Mouse (Mus musculus) brain, embryonic 18.5 days (tissue): Measurements from ENCODE around the gene Ugt1a7c.
"Not testable (repeated sequence)": the region's sequence is repeated elsewhere in the genome, so short reads cannot be mapped to it uniquely, and the experiment has no call there.

Source experiments
- DNase-seq: peaks from one replicate; pipeline ENCODE4 v3.0.0-alpha.2; 2012; ENCODE audit warnings: low read depth, low spot score

Ugt1a7c gene

GRCm38 (mm10) chr1:88223591-88223990, 128.7 kb downstream of the Ugt1a7c start:
- no peak for DNase-seq

DNA sequence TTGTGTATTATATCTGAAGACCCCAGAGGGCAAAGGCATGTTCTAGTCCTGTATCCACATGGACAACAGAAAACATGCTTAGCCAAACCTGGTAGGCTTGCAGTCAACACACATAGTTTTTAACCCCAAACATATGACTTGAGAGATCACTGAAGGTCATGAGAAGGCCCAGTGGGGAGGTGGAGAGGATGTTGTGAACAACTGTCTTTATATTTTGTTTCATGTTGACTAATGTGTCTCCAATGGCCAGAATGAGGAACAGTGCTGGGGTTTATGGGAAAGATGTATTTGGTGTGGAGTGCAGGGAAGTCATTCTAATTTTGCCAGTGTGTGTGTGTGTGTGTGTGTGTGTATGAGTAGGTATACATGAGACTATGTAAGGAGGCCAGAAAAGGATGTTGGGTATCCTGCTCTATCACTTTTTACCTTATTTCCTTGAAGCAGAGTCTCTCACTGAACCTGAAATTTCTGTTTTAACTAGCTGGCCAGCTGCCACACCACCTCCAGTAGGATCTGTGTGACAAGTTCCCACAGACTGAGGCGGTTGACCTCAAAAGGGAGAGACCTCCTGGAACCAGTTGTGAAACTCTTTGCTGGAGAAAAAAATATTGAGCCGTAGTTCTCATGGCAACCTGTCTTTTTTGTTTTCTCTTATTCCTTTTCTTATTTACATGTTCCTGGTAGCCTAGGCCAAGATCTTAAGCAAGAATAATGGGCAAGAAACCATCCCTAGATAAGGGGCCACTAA, 129.3 kb downstream of the Ugt1a7c start:
- no peak for DNase-seq

DNA sequence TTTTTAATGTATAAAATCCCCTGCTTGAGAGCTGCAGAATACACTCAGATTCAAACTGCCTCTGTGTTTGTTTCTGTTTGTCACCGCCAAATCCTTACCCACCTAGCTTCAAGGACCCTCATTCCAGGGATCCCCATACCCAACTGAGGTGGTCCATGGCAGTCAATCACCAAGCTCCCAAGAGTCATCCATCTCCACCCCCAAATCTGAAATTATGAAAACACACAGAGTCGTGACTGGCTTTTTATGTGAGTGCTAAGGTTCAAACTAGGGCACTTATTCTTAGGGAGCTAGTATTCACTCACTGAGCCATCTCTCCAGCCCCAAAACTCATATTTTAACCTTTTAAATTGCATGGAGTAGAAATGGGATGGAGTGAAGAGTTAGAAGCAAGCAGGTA, 130.4 kb downstream of the Ugt1a7c start:
- DNase-seq, result not testable (repeated sequence)

DNA sequence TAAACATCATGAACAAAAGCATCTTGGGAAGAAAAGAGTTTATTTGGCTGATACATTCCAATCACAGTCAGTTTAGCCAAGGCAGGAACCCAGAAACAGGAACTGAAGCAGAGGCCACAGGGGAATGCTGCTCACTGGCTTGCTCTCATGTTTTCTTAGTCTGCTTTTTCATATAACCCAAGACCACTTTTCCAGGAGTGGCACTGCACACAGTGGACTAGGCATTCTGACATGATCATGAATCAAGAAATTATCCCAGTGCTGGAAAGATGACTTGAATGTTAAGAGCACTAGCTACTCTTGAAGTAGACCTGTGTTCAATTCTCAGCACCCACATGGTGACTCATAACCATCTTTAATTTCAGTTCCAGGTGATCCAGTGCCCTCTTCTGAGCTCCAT, 130.9 kb downstream of the Ugt1a7c start:
- no peak for DNase-seq

GRCm38 (mm10) chr1:88226670-88227379, 132.0 kb downstream of the Ugt1a7c start, which contains the start of gene Mroh2a:
Gene Mroh2a (plus strand): TSS chr1:88226986.
- no peak for DNase-seq

GRCm38 (mm10) chr1:88227482-88227881, 132.6 kb downstream of the Ugt1a7c start:
- no peak for DNase-seq

DNA sequence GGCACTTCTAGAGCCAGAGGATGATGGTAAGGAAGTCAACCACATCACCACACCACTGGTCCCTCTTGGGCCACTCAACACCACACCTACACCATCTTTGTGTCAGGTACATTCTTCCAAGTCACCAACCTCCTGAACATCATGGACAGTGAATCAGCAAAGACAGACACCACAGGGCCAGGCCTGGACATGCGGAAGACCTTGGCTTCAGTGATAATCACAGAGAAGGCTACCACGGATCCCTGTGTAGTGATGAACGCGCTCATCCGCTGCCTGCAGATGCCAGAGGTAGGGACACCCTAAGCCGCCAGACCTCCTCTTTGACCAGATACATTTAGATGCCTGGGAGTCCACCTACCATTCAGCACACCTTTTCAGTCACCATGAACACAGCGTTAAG, 133.3 kb downstream of the Ugt1a7c start:
- no peak for DNase-seq

DNA sequence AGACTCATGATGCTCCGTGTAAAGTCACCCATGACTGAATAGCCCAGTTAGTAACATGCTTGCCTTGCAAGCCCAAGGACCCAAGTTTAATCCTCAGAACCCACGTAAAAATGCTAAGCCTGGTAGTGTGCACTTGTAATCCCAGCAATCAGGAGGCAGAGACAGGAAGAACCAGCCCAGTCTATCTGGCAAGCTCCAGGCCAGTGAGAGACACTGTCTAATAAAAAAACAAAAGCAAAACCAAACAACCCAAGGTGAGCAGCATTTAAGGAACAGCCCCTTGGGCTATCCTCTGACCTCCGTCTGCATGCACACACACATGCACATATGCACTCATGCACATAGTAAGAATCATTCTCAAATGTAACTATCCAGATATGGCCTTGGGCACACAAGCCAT, 134.7 kb downstream of the Ugt1a7c start:
- DNase-seq, result no peak

DNA sequence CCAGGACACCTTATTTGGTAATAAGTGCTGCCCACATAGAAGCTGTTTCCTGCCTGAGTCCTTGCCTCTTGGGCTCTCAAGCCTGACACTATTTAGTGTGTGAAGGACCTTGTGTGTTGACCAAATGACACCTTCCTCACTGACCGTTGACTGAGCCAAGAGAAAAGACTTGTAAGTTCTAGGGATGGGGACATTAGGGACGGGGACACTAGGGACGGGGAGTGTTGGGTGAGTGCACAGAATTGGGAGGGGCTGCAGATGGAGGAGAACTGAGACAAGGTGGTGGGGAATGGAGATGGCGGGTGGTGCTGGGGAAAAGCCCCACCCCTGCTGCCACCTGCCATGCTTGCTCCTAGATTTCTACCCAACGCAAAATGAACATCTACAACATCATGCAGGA, 135.1 kb downstream of the Ugt1a7c start:
- DNase-seq, result no peak

GRCm38 (mm10) chr1:88230421-88230820, 135.6 kb downstream of the Ugt1a7c start:
- DNase-seq, result no peak

DNA sequence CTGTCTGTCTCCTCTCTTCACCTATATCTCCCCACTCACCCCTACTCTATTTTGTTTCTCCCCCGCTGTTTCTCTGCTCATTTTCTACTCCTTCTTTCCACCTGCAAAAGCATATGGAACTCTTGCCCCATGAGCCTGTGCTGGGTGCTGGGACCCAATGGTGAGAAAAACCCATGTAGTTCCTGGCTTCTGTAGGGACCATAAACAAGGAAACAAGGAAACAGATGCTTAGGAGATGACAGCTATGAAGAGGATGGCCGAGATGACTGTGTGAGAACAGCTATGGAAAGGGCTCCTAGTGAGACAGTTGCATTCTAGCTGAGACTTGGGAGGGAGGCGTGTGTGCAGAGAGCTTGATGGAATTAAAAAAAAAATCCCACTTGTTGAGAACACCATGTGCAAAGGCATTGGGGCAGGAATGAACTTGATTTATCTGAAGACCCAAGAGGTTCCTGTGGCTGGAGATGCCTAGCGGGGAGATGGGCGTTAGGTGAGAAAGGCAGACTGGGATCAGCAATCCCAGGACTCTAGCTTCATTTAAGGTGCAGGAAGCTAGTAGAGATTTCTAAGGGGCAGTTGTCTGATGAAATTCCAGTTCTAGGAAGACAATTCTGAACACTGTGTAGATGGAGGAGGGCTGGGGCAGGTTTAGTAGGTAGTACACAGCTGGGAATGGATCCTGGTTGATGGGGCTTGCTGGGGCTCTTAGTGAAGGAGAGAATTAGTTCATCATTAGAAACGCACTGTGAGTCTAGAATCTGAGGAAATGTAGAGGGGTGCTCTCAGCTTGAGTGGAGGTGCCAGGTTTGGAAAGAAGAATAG, 136.3 kb downstream of the Ugt1a7c start:
- no peak for DNase-seq

- DNase-seq, result no peak
Observed at GRCm38 (mm10) chr1:88231803-88232499, 137.1 kb downstream of the Ugt1a7c start.

GRCm38 (mm10) chr1:88232664-88233380, 138.0 kb downstream of the Ugt1a7c start:
- no peak for DNase-seq

- no peak for DNase-seq
Observed at GRCm38 (mm10) chr1:88233421-88234247, 138.8 kb downstream of the Ugt1a7c start.

GRCm38 (mm10) chr1:88234248-88234610, 139.4 kb downstream of the Ugt1a7c start:
- DNase-seq, result no peak

- no peak for DNase-seq
Observed at GRCm38 (mm10) chr1:88234646-88235045, 139.8 kb downstream of the Ugt1a7c start.

GRCm38 (mm10) chr1:88235046-88235893, 140.4 kb downstream of the Ugt1a7c start:
- DNase-seq, result no peak

- DNase-seq, result no peak
Observed at GRCm38 (mm10) chr1:88235894-88236415, 141.1 kb downstream of the Ugt1a7c start.

DNA sequence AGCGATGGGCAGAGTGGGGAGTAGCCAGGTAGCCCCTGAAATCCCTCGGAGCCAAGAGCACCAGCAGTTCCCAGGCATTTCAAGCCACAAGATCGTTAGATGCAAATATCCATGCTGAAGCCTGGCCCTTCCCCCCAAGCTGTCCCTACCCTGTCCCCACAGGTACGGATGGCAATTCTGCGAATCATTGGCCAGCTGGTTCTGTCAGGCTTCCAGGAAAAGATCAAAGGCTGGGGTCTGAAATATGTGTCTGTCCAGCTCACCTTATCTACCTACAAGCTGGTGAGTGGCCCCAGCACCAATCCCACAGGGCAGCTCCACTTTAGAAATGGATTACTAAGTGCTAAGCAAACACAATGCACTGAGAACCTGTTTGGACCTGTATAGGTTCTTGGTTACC, 142.4 kb downstream of the Ugt1a7c start:
- DNase-seq, result no peak
